Mouse (Mus musculus): Measurements from ENCODE around the gene Sh3bp4. TPM values are rescaled to one million over a fixed set of nuclear protein-coding genes. Genes with fewer than 3 reads are reported as not detected.
A peak's percentile ranks its signal among the peaks of the same experiment; 100 is the strongest.

Sh3bp4 gene
- total RNA-seq, 1 experiment from 2014 or later: 15.0 TPM

- DNase-seq: no peak
Observed at GRCm38 (mm10) chr1:89130429-89130828, 60.2 kb downstream of the Sh3bp4 start.

DNA sequence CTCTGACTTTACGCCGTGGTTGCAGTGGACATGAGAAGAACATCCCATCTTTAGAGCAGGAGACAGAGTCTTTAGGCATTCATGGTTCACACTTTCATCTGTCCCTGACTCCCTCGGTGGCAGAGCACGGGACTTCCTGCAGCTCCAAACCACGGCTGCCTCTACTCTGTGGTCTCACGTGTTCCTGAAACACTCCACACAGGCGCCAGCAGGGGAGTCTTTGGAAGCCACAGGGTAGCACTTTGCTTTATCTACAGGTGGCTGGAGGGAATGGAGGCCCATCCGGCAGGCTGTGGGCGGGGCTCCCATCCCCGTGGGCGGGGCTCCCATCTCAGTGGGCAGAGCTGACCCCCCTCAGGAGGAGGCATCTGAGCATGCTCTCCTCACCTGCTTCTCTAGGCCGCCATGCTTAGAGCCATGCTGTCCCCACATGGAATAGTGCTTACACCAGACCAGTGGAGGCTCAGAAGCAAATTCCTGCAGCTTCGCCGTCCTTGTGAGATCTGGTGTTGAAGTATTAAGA, 60.9 kb downstream of the Sh3bp4 start:
- no peak for DNase-seq

DNA sequence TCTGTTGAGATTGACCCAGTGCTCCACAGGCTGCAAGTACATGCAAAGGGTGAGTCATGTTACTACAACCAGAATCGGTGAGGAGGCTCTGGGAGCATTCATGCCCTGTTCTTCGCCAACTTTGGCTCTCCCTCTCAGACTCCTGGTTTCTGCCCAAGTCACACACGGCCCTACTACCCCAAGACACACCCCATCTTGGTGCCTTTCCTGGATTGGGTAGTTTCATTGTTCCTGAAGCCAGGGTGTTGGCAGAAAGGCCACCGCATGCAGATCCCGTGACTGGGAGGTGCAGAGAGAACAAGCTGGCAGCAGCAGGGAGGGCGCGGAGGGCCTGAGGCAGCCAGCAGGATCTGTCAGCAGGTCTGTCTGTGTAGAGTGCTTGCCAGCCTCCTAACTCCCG, 61.5 kb downstream of the Sh3bp4 start:
- peak; percentile 66 for DNase-seq

GRCm38 (mm10) chr1:89133266-89133665, 63.1 kb downstream of the Sh3bp4 start:
- peak; percentile 49 for DNase-seq

GRCm38 (mm10) chr1:89133717-89134116, 63.5 kb downstream of the Sh3bp4 start:
- peak; percentile 54 for DNase-seq

GRCm38 (mm10) chr1:89136089-89136811, 66.0 kb downstream of the Sh3bp4 start:
- DNase-seq: peak; percentile 64

DNA sequence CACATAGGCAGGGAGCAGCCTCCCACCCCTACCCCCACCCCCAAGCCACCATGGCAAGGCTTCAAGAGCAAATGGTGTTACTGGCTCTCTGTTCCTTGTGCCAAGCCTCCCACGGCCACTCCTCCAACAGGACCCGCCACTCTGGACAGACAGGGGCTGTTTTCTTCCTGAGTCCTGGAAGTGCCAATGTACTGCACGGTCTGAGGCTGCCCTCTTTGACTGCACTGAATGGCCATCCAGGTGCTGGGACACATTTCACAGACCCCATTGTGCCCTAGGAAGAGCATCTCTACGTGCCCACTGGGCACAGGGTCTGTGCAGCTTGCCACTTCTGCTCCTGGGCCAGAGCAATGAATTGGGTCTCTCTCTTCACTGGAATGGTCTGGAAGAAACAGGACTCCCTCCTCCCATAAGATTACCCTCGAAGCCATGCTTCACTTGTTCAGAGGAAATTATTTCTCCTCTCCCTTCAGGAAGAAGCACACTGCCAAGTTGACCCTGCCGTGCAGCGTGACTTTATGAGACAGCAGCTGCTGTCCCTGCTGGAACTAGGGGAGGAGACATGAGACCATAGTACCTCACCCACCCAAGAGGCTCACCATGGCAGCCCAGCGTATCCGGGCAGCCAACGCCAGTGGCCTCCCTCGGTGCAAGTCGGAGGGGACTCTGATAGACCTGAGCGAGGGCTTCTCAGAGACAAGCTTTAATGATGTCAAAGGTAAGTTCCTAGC, 67.0 kb downstream of the Sh3bp4 start:
- DNase-seq: no peak

GRCm38 (mm10) chr1:89138316-89138715, 68.1 kb downstream of the Sh3bp4 start:
- DNase-seq: no peak

GRCm38 (mm10) chr1:89140113-89140512, 69.9 kb downstream of the Sh3bp4 start:
- DNase-seq: no peak

- peak; percentile 66 for DNase-seq
Observed at GRCm38 (mm10) chr1:89151071-89151470, 80.9 kb downstream of the Sh3bp4 start.

DNA sequence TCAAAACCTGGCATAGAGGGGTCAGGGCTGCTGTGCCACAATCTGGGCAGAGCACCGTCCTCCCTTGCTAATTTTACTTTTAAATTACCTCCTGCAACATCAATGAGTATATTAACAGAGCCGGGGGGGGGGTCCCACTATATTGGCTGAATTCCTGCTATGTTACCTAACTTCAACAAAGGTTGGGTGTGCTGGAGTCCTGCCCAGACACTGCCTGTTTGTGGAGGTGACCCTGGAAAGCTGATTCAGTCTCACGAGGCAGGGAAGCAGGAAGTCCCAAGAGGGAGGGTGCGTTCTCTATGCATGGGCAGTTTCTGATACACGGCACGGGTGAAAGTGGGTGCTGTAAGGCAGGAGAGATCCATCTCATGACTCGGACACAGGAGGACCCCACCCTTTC, 82.4 kb downstream of the Sh3bp4 start:
- peak; percentile 62 for DNase-seq

DNA sequence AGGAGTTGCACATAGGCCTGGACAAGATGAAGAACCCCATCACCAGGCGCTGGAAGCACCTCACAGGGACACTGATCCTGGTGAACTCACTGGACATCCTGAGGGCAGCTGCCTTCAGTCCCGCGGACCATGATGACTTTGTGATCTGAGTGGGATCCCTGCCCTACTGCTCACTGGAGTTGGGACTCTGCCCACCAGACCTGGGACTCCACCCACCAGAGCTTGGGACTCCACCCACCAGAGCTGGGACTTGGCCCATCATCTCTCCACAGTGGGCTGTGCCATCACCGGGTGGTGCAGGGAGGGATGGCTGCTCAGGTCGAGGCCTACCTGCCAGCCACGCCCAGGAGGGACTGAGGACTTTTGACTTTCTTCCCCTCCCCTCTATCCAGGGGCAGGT, 83.0 kb downstream of the Sh3bp4 start:
- DNase-seq: no peak

- no peak for DNase-seq
Observed at GRCm38 (mm10) chr1:89163483-89163882, 93.3 kb downstream of the Sh3bp4 start.

- no peak for DNase-seq
Observed at GRCm38 (mm10) chr1:89164281-89164680, 94.1 kb downstream of the Sh3bp4 start.

- no peak for DNase-seq
Observed at GRCm38 (mm10) chr1:89164685-89165084, 94.5 kb downstream of the Sh3bp4 start.

- DNase-seq: peak; percentile 68
Observed at GRCm38 (mm10) chr1:89166814-89167249, 96.6 kb downstream of the Sh3bp4 start.

DNA sequence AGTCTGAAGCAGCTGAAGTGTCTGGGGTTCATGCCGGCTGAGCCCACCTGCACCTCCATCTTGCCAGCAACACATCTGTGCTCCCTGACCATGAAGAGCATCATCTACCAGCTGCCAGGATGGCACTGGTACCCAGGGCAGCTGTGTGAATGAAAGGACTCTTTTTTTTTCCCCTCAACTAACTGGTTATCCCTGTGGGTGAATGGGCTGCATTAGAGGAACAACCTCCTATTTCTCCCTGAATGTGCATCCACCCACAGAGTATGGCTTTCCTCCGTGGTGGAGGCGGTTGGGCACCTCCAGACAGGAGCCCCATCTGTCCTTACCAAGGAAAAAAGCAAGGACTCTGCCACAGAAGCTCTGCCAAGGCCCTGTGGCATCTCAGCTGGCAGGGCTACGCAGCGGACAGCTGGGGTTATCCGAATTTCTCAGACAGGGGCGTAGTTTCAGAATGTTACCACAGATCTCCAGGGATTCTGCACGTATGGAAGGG, 101.1 kb downstream of the Sh3bp4 start:
- no peak for DNase-seq

DNA sequence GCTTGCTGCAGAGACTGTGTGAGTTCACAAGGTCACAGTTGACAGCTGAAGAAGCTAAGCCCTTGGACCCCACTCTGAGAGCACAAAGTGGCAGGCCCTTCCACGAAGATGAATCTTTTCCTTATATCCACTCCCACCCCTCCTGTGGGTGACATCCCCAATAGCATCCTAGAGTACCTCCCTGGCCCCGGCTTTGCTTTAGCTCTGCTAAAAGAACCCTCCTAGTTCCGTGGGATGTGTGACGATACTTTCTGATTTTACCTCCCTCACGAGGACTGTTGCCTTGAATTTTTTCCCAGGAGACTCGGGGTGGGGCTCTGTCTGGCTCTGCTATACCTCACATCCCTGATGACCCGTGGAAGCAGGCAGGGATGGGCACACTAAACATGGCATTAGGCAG, 104.4 kb downstream of the Sh3bp4 start:
- no peak for DNase-seq

DNA sequence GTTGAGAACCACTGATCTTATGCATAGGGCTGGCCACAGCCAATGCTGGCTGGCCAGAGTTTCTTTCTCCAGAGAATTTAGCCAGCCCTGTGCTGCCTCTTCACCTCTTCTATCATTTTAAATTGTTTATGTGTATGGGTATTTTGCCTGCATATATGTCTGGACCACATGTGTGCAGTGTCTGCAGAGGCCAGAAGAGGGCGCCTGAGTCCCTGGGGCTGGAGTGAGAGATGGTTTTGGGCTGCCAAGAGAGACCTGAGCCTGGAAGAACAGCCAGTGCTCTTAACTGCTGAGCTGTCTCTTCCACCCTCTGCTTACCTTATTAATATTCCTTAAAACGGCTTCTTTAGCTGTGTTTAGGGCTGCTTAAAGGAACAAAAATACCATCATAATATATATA, 105.1 kb downstream of the Sh3bp4 start:
- DNase-seq: peak; percentile 61

GRCm38 (mm10) chr1:89183261-89183831, 113.1 kb downstream of the Sh3bp4 start:
- peak; percentile 54 for DNase-seq

DNA sequence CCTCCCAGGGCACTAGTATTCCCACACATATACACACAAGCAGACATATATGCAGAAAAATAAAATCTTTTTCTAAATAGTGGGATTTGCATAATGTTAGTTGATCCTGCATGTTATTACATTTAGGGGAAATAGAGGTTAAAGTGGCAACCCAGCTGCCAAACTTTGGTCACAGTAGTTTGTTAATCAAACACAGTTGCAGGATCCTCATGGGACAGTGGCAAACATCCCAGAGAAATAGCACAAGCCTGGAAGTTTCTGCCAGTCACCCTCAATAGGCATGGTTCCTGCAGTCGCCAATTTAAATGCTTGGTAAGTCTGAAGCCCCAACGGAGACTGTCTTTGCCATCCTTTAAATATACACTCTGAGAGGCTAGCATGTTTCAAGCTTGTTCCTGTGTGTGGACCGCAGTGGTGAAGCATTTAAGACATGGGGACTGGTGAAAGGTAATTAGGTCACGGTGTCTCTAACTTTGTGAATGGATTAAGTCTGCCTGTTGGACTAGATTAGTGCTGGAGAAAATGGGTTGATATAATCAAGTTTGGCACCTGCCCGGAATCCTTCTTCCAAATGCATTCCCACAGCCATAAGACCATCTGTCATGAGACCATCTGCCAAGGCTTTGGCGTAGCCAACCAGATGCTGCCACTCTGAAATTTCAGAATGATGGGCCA, 114.0 kb downstream of the Sh3bp4 start:
- peak; percentile 50 for DNase-seq

GRCm38 (mm10) chr1:89184839-89185238, 114.6 kb downstream of the Sh3bp4 start:
- DNase-seq: no peak

Measured in adrenal gland, postnatal 14 days (tissue).